Mouse (Mus musculus): ENCODE measurements around the gene Mpl.

- TF ChIP-seq POLR2A (IDR thresholded peaks at IDR 0.05; ENCODE audit: low read depth, low read length) (no peak), CTCF (IDR thresholded peaks at IDR 0.05; ENCODE audit: extremely low read depth, insufficient read depth, insufficient read length, insufficient replicate concordance) (no peak)
These were observed 43.5 kb upstream of the Mpl start for GRCm38 (mm10) chr4:118500792-118501191.

All from spleen, adult 2 months (tissue).